Mouse (Mus musculus): ENCODE data around the gene Slmap. TPM values are rescaled to one million over a fixed set of nuclear protein-coding genes. Genes with fewer than 3 reads are reported as not detected.
"Not testable (repeated sequence)": the region's sequence is repeated elsewhere in the genome, so short reads cannot be mapped to it uniquely, and the experiment has no call there.

Gene Slmap
- 24.9 and 25.5 TPM in 2 replicates for polyA plus RNA-seq (2014; fragmentation: Nextera tagmentation; extraction: Ambion mirVana)

DNA sequence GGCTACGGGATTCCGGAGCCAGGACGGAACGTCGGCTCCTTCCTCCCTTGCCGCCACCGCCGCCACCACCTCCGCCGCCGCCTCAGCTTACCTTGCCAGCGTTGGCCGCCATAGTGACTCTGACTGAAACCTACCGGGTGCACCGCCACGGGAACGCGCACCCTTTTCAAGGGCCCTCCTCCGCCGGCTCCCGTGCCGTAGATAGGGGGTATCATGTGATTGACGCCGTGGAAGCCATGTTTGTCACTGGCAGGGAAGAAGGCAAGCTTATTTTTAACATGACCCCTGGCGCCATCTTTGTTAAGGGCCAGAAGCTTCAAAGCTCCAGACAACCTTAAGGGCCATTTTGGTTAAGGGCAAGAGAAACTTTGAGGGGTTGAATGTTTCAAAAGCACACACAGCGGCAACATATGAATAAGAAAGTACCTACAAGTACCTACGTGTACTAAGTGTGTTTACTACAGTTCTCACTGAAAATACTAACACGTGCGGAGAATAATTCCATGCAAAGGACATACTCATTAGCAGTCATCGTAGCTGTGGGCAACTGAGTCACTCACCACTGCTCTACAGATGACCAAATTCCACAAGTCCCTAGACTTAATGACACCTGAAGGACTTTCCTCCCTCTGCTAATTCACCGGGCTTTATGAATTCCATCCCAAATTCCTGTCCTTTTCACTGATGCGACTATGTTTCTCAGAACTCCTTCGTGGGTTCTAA is at the start of gene Slmap:
TSS of gene Slmap (minus strand) at position 175 of the 723 bp plus-strand sequence.
- peak within 1 kb of the TSS; percentile 95 for H3K4me3 ChIP-seq (ENCODE audit: low read depth, low read length)
- peak within 1 kb of the TSS; percentile 90 for H3K4me2 ChIP-seq (ENCODE audit: low read depth, low read length, severe bottlenecking)
- H3K36me3 ChIP-seq (ENCODE audit: control insufficient read depth, insufficient read depth, low read length): no peaks in the 10 kb centered on the region
- peak within 1 kb of the TSS; percentile 90 for H3K9ac ChIP-seq (ENCODE audit: low read length)
- DNase-seq (ENCODE audit: low spot score) (peak; percentile 98), ATAC-seq (replicated peaks; ENCODE audit: low FRiP score) (peak; percentile 96)
- WGBS: 13% methylated on average over 32 of the region's 33 CpGs
- no peaks in the 10 kb centered on the region for H3K27me3 ChIP-seq (ENCODE audit: control insufficient read depth, insufficient read depth, low read length)
- H3K27ac ChIP-seq (ENCODE audit: low read depth, low read length): peak within 1 kb of the TSS; percentile 70; the same call in 1 of the 2 replicates
- H3K4me1 ChIP-seq (replicated peaks; ENCODE audit: control insufficient read depth, insufficient read depth, low read length): peaks cover 3% of the 10 kb centered on the region; the same call in 1 of the 2 replicates
- no peaks in the 10 kb centered on the region for H3K9me3 ChIP-seq (ENCODE audit: control insufficient read depth, low read length)

DNA sequence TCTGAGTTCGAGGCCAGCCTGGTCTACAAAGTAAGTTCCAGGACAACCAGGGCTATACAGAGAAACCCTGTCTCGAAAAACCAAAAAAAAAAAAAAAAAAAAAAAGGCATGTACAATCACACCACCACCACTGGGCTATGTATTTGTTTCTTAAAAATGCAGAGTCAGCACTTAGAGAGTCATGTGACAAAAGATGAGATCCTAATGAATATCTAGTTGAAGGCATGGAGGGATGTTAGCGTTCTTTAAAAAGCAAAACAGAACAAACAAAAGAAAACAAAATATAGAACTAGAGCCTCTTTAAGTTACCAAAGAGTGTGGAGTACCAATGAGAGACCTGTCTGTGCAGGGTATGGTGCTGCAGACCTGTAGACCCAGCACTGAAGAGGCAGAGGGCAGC is 48.9 kb upstream of the Slmap start:
- H3K36me3 ChIP-seq (ENCODE audit: control insufficient read depth, insufficient read depth, low read length): no peaks in the 10 kb centered on the region; the same call in 1 of the 2 replicates
- H3K4me3 ChIP-seq (ENCODE audit: low read depth, low read length): no peak overlapping the region
- H3K4me1 ChIP-seq (replicated peaks; ENCODE audit: control insufficient read depth, insufficient read depth, low read length): no peaks in the 10 kb centered on the region; the same call in 1 of the 2 replicates
- ATAC-seq (replicated peaks; ENCODE audit: low FRiP score): no peak
- no peaks in the 10 kb centered on the region for H3K9me3 ChIP-seq (ENCODE audit: control insufficient read depth, low read length)
- WGBS: 93% methylated on average over 3 of the region's 3 CpGs
- no peak for DNase-seq (ENCODE audit: low spot score)
- H3K27ac ChIP-seq (ENCODE audit: low read depth, low read length): no peak overlapping the region
- H3K9ac ChIP-seq (ENCODE audit: low read length): no peak overlapping the region
- no peaks in the 10 kb centered on the region for H3K27me3 ChIP-seq (ENCODE audit: control insufficient read depth, insufficient read depth, low read length)
- no peak overlapping the region for H3K4me2 ChIP-seq (ENCODE audit: low read depth, low read length, severe bottlenecking)

DNA sequence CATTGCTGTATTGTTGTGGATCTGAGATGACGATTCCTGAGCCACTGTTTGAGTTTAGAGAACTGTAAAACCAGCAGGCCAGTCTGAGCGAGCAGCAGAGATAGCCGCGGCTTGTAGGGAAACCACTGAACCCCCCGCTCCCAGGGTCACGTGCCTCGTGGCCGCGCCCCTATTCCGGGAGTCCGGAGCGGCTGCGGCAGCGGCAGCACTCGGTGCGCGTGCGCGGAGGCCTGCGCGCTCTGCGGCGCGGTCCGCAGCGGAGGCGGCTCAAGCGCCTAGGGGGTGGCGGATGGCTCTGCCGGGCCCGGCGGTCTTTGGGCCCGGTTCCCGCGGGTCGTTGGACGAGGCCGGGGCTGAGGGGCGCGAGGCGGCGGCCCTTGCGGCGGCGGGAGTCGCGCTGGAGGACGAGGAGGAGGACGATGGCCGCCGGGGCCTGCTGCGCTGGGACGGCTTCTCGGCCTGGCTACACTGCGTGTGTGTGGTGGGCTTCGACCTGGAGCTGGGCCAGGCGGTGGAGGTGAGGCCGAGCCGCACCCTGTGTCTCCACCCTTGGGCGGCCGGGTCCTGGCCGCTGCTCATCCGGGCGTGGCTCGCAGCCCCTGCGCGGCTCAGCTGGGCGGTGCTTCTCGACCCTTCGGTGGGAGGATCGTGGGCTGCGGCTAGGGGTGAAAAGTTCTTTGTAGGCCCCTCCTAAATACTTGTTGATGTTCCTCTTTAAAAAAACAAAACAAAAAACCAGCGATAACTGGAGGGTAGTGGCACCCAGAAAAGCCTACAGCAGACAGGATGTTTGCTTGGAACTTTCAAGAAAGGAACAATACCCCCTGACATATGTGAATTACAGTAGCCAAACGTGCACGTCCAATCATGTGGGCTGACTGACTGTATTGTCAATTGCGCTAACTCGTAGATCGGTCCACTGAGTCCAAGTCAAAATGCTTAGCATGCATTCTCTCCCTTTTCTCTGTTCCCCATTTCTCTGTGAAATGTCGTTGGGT is 44.9 kb upstream of the Slmap start:
- peak overlapping the region; percentile 98 for H3K9ac ChIP-seq (ENCODE audit: low read length)
- H3K27ac ChIP-seq (ENCODE audit: low read depth, low read length): peak overlapping the region; percentile 89
- WGBS: under 1% methylated on average over 79 of the region's 79 CpGs
- ATAC-seq (replicated peaks; ENCODE audit: low FRiP score) (peak; percentile 96), DNase-seq (ENCODE audit: low spot score) (peak; percentile 93)
- no peaks in the 10 kb centered on the region for H3K27me3 ChIP-seq (ENCODE audit: control insufficient read depth, insufficient read depth, low read length)
- H3K36me3 ChIP-seq (ENCODE audit: control insufficient read depth, insufficient read depth, low read length): no peaks in the 10 kb centered on the region; the same call in 1 of the 2 replicates
- no peaks in the 10 kb centered on the region for H3K9me3 ChIP-seq (ENCODE audit: control insufficient read depth, low read length)
- H3K4me3 ChIP-seq (ENCODE audit: low read depth, low read length): peak overlapping the region; percentile 81
- H3K4me2 ChIP-seq (ENCODE audit: low read depth, low read length, severe bottlenecking): peak overlapping the region; percentile 64
- H3K4me1 ChIP-seq (replicated peaks; ENCODE audit: control insufficient read depth, insufficient read depth, low read length): no peaks in the 10 kb centered on the region; the same call in 1 of the 2 replicates

DNA sequence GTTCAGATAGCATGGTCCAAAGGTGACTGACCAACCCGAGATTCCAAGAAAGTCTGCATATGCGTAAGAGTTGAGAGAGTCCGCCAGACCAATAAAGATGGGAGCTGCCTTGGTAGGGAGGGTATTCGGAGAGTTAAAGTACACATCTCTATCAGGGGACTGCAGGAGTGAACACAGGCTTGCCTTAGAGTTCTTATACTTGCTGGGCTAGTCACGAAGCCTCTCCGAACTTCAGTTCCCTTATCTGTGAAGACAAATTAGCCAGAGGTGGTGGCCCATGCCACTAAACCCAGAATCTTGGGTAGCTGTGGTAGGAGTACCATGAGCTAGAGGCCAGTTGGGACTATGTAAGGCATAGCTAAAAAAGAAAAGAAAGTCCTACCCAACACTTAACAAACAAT is 44.1 kb upstream of the Slmap start:
- Histone ChIP-seq H3K27ac (ENCODE audit: low read depth, low read length) (no peak overlapping the region), H3K4me2 (ENCODE audit: low read depth, low read length, severe bottlenecking) (no peak overlapping the region), H3K9ac (ENCODE audit: low read length) (no peak overlapping the region), H3K27me3 (ENCODE audit: control insufficient read depth, insufficient read depth, low read length) (no peaks in the 10 kb centered on the region), H3K9me3 (ENCODE audit: control insufficient read depth, low read length) (no peaks in the 10 kb centered on the region), H3K36me3 (ENCODE audit: control insufficient read depth, insufficient read depth, low read length) (no peaks in the 10 kb centered on the region; the same call in 1 of the 2 replicates), H3K4me3 (ENCODE audit: low read depth, low read length) (no peak overlapping the region), H3K4me1 (replicated peaks; ENCODE audit: control insufficient read depth, insufficient read depth, low read length) (no peaks in the 10 kb centered on the region; the same call in 1 of the 2 replicates)
- DNase-seq (ENCODE audit: low spot score) (no peak), ATAC-seq (replicated peaks; ENCODE audit: low FRiP score) (0 out of 2 replicates have a peak, but pooled peaks have one; percentile 10)
- 67% methylated on average over 6 of the region's 6 CpGs for WGBS

DNA sequence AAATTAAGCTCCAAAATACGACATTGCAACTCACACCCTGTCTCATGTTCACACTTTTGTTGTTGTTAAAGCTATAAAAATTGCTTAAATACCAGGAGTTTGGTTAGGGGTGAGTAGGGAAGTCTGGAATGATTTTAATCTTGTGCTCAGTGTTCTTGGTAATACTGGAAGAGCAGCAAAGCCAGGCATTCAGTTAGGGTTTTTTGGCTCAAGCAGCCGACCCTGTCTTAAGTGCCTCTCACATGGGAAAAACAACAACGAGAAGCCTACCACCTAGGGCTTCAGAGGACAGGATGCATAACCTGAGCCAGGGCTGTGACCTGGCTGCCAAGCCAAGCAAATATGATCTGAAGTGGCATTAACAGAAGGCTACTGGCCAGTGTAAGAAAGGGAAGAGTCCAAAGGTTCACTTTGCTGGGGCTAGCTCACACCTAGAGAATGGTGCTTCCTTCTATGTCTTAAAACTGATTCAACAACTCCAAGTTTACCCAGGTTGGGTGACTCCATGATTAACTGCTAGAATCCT is 41.6 kb upstream of the Slmap start:
- Histone ChIP-seq H3K4me3 (ENCODE audit: low read depth, low read length) (no peak overlapping the region), H3K9ac (ENCODE audit: low read length) (no peak overlapping the region), H3K27ac (ENCODE audit: low read depth, low read length) (no peak overlapping the region), H3K4me2 (ENCODE audit: low read depth, low read length, severe bottlenecking) (no peak overlapping the region), H3K27me3 (ENCODE audit: control insufficient read depth, insufficient read depth, low read length) (no peaks in the 10 kb centered on the region), H3K9me3 (ENCODE audit: control insufficient read depth, low read length) (no peaks in the 10 kb centered on the region), H3K36me3 (ENCODE audit: control insufficient read depth, insufficient read depth, low read length) (no peaks in the 10 kb centered on the region), H3K4me1 (replicated peaks; ENCODE audit: control insufficient read depth, insufficient read depth, low read length) (no peaks in the 10 kb centered on the region; the same call in 1 of the 2 replicates)
- DNase-seq (ENCODE audit: low spot score) (no peak), ATAC-seq (replicated peaks; ENCODE audit: low FRiP score) (no peak)
- WGBS: 75% methylated on average over 3 of the region's 3 CpGs

DNA sequence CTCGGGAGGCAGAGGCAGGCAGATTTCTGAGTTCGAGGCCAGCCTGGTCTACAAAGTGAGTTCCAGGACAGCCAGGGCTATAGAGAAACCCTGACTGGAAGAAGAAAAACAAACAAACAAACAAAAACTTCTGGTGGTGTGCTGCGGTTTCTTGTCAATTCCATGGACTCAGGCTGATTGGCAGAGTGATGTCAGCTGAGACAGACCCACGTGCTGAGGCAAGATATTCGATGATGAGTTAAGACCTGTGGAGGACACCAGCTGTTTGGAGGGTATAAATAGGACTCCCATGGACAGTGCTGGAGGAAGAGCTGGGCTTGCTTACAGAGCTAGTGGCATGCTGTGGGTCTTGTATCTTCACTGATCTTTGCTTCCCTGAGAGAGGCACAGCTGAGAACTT is 38.8 kb upstream of the Slmap start, which contains the start of gene Dennd6a:
TSS of gene Dennd6a (plus strand) at position 301 of the 400 bp plus-strand sequence.
- not testable (repeated sequence) for H3K27me3 ChIP-seq (ENCODE audit: control insufficient read depth, insufficient read depth, low read length); H3K9me3 ChIP-seq (ENCODE audit: control insufficient read depth, low read length); H3K4me1 ChIP-seq (replicated peaks; ENCODE audit: control insufficient read depth, insufficient read depth, low read length); H3K4me3 ChIP-seq (ENCODE audit: low read depth, low read length); H3K27ac ChIP-seq (ENCODE audit: low read depth, low read length); DNase-seq (ENCODE audit: low spot score); H3K4me2 ChIP-seq (ENCODE audit: low read depth, low read length, severe bottlenecking); H3K36me3 ChIP-seq (ENCODE audit: control insufficient read depth, insufficient read depth, low read length); H3K9ac ChIP-seq (ENCODE audit: low read length); ATAC-seq (replicated peaks; ENCODE audit: low FRiP score)
- 86% methylated on average over 5 of the region's 5 CpGs for WGBS

DNA sequence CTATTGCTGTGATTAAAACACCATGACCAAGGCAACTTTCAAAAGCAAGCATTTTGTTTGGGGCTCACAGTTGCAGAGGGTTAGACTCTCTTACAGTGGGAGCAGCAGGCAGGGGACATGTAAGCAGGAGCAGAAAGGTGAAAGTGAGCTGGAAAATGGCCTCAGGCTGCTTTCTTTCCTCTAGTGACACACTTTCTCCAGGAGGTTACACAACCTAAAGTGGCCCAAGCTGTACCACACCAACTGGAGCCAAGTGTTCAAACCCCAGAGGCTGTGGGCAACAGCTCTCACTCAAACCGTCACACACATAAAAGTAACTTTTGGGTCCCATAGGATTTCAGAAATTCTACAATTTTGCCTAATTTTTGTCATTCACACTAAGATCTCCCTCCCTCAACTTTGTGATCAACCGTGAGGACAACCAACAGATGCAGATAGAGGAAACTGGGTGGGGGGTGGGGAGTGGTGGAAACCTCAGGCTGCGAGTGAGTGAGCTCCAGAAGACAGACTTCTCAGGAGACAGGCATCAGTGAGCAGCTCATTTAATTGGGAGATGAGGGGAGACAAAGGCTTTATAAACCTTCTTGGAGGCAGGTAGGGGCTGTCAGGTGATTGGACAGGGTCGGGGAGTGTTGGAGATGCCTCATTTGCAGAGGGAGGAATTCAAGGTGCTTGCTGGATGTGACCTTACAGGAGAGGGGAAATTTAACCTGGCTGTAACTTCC is 37.4 kb upstream of the Slmap start:
- DNase-seq (ENCODE audit: low spot score) (no peak), ATAC-seq (replicated peaks; ENCODE audit: low FRiP score) (no peak)
- H3K4me1 ChIP-seq (replicated peaks; ENCODE audit: control insufficient read depth, insufficient read depth, low read length): no peaks in the 10 kb centered on the region
- H3K4me2 ChIP-seq (ENCODE audit: low read depth, low read length, severe bottlenecking): no peak overlapping the region
- H3K27me3 ChIP-seq (ENCODE audit: control insufficient read depth, insufficient read depth, low read length): no peaks in the 10 kb centered on the region
- H3K9me3 ChIP-seq (ENCODE audit: control insufficient read depth, low read length): no peaks in the 10 kb centered on the region
- WGBS: 51% methylated on average over 4 of the region's 4 CpGs
- no peaks in the 10 kb centered on the region for H3K36me3 ChIP-seq (ENCODE audit: control insufficient read depth, insufficient read depth, low read length)
- H3K27ac ChIP-seq (ENCODE audit: low read depth, low read length): no peak overlapping the region
- H3K9ac ChIP-seq (ENCODE audit: low read length): no peak overlapping the region
- no peak overlapping the region for H3K4me3 ChIP-seq (ENCODE audit: low read depth, low read length)

DNA sequence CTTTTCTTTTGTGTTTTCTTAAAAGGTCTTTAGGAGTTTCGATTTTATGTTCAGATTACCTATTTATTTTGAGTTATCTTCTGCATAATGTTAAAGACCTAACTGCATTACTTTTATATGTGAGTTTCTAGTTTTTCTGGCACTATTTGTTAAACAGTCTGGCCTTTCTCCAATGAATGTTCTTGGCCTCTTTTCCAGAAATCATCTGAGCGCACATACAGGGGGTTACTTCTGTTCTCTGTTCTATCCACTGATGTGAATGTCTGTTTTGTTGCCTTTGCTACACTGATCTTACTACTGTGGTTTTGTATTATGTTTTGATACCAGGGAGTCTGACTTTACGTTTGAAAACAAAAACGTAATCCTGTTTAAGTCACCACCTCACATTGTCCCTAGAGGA is 35.1 kb upstream of the Slmap start:
- Histone ChIP-seq H3K4me2 (ENCODE audit: low read depth, low read length, severe bottlenecking) (no peak overlapping the region), H3K9me3 (ENCODE audit: control insufficient read depth, low read length) (no peaks in the 10 kb centered on the region), H3K36me3 (ENCODE audit: control insufficient read depth, insufficient read depth, low read length) (no peaks in the 10 kb centered on the region), H3K27me3 (ENCODE audit: control insufficient read depth, insufficient read depth, low read length) (no peaks in the 10 kb centered on the region), H3K27ac (ENCODE audit: low read depth, low read length) (no peak overlapping the region), H3K4me1 (replicated peaks; ENCODE audit: control insufficient read depth, insufficient read depth, low read length) (no peaks in the 10 kb centered on the region), H3K4me3 (ENCODE audit: low read depth, low read length) (no peak overlapping the region), H3K9ac (ENCODE audit: low read length) (no peak overlapping the region)
- DNase-seq (ENCODE audit: low spot score) (no peak), ATAC-seq (replicated peaks; ENCODE audit: low FRiP score) (no peak)
- 90% methylated on average over 4 of the region's 4 CpGs for WGBS
